Mouse (Mus musculus) limb, embryonic 13.5 days (tissue): ENCODE data around the gene 3110009E18Rik. TPM values are rescaled to one million over a fixed set of nuclear protein-coding genes. Genes with fewer than 3 reads are reported as not detected.

ENCODE experiments used
- ATAC-seq: fragments of 200-750 bp; cut with Nextera tagmentation; 2 replicates; pipeline ENCODE4 v1.8.0; 2017; ENCODE audit warnings: low read depth, moderate number of reproducible peaks, moderate TSS enrichment; ENCODE audit not compliant: low FRiP score
- H3K27ac ChIP-seq: fragments of 300-500 bp; sonication (generic); 2 replicates; pipeline ENCODE4 v1.5.1; 2015; ENCODE audit warnings: inconsistent platforms, mild to moderate bottlenecking, moderate library complexity
- H3K27me3 ChIP-seq: fragments of 300-500 bp; sonication (generic); 2 replicates; pipeline ENCODE4 v1.6.1; 2015; ENCODE audit warnings: mild to moderate bottlenecking, inconsistent platforms
- H3K36me3 ChIP-seq: fragments of 300-500 bp; sonication (generic); 2 replicates; pipeline ENCODE4 v1.6.1; 2015; ENCODE audit warnings: inconsistent platforms, mild to moderate bottlenecking, moderate library complexity
- H3K4me1 ChIP-seq: fragments of 300-500 bp; sonication (generic); 2 replicates; pipeline ENCODE4 v1.6.1; 2015; ENCODE audit warnings: inconsistent platforms
- H3K4me2 ChIP-seq: fragments of 300-500 bp; sonication (generic); replicated peaks from 2 replicates; pipeline ENCODE4 v1.6.1; 2015; ENCODE audit warnings: inconsistent platforms, mild to moderate bottlenecking, moderate library complexity
- H3K4me3 ChIP-seq: fragments of 300-500 bp; sonication (generic); 2 replicates; pipeline ENCODE4 v1.5.1; 2015; ENCODE audit warnings: moderate library complexity, mild to moderate bottlenecking, inconsistent platforms
- H3K9ac ChIP-seq: fragments of 300-500 bp; sonication (generic); 2 replicates; pipeline ENCODE4 v1.6.1; 2015; ENCODE audit warnings: mild to moderate bottlenecking, inconsistent platforms
- H3K9me3 ChIP-seq: fragments of 300-500 bp; sonication (generic); 2 replicates; pipeline ENCODE4 v1.6.1; 2016; ENCODE audit warnings: inconsistent platforms
- WGBS: fragments of 180-500 bp; shearing (Covaris S2); methylation state at CpG from one replicate; pipeline ENCODE4 v1.1.7; 2015; 5-methylcytosine and 5-hydroxymethylcytosine counted together
- polyA plus RNA-seq: library from polyadenylated mRNA; unstranded; fragments of >200 nt; fragmentation: Nextera tagmentation; extraction: Ambion mirVana; gene quantifications from 2 replicates; pipeline ENCODE4 v1.2.1, GENCODE M21; 2015

The 3110009E18Rik gene
- polyA plus RNA-seq, 1 experiment from 2014 or later, result 18.9 TPM

GRCm38 (mm10) chr1:120112251-120113187 lies 8.5 kb upstream of the 3110009E18Rik start:
- Histone ChIP-seq H3K27ac (peak overlapping the region; percentile 15; the same call in 1 of the 2 replicates), H3K36me3 (peaks cover 56% of the 10 kb centered on the region), H3K27me3 (no peaks in the 10 kb centered on the region), H3K4me2 (no peak overlapping the region), H3K9me3 (peaks cover 7% of the 10 kb centered on the region; the same call in 1 of the 2 replicates), H3K4me1 (peaks cover 6% of the 10 kb centered on the region; the same call in 1 of the 2 replicates), H3K9ac (no peak overlapping the region), H3K4me3 (no peak overlapping the region)
- WGBS, result 88% methylated on average over 12 of the region's 12 CpGs
- ATAC-seq, result no peak

DNA sequence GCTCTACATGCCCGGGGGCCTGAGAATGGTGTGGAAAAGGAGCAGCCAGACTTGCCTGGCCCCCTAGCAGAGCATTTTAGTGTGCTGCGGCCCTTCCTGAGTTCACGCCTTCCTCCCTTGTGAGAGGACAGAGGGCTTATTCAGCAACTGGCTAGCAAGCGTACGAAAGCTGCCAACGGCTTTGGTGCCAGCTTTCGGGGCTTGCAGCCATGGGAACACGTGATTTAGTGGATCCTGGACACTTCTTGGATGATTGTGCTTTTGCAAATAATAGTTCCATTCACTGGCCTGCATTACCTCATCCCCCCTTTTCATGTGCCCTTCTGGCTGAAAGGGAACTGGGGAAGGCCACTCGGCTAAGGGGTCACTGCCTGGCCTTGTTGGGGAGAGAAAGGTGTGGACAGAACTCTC lies 5.3 kb upstream of the 3110009E18Rik start:
- Histone ChIP-seq H3K36me3 (peaks cover 67% of the 10 kb centered on the region), H3K27ac (peak overlapping the region; percentile 74), H3K27me3 (no peaks in the 10 kb centered on the region), H3K9ac (no peak overlapping the region), H3K4me3 (no peak overlapping the region), H3K4me1 (peaks cover 30% of the 10 kb centered on the region), H3K9me3 (peaks cover 7% of the 10 kb centered on the region; the same call in 1 of the 2 replicates), H3K4me2 (no peak overlapping the region)
- WGBS, result 88% methylated on average over 9 of the region's 9 CpGs
- ATAC-seq, result peak; percentile 12; the same call in 1 of the 2 replicates

GRCm38 (mm10) chr1:120116106-120116505 lies 4.9 kb upstream of the 3110009E18Rik start:
- Histone ChIP-seq H3K9me3 (peaks cover 7% of the 10 kb centered on the region; the same call in 1 of the 2 replicates), H3K4me1 (peaks cover 30% of the 10 kb centered on the region), H3K9ac (no peak overlapping the region), H3K27me3 (no peaks in the 10 kb centered on the region), H3K4me2 (no peak overlapping the region), H3K27ac (peak overlapping the region; percentile 53), H3K36me3 (peaks cover 64% of the 10 kb centered on the region), H3K4me3 (no peak overlapping the region)
- WGBS, result 87% methylated on average over 11 of the region's 11 CpGs
- no peak for ATAC-seq

DNA sequence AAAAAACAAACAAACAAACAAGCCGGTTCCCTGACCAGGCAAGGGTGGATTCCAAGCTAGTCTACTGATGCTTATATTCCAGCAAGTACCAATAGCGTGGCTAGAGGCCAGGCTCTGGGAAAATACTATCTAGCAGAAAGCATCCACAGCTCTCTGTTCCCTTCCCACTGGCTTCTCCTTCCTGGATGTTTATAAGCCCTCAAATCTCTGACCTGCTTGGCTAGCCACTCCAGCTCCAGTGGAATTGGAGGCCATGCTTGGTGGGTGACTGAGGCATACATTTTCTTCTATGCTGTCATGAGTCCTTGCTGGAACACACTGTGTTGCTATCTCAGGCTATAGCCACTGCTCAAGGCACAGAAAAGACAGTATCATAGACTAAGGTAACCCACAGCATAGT lies 2.1 kb upstream of the 3110009E18Rik start:
- Histone ChIP-seq H3K36me3 (peaks cover 39% of the 10 kb centered on the region), H3K4me1 (peaks cover 30% of the 10 kb centered on the region), H3K9ac (no peak overlapping the region), H3K4me2 (peak overlapping the region; percentile 81; the same call in 1 of the 2 replicates), H3K27ac (no peak overlapping the region), H3K27me3 (no peaks in the 10 kb centered on the region), H3K4me3 (0 out of 2 replicates have a peak overlapping the region, but pooled peaks have one; percentile 3), H3K9me3 (peaks cover 7% of the 10 kb centered on the region; the same call in 1 of the 2 replicates)
- ATAC-seq, result no peak
- 95% methylated on average over 2 of the region's 2 CpGs for WGBS

- 88% methylated on average over 4 of the region's 4 CpGs for WGBS
- H3K27me3 ChIP-seq, result no peaks in the 10 kb centered on the region
- H3K4me3 ChIP-seq, result peak overlapping the region; percentile 61
- no peak for ATAC-seq
- peak overlapping the region; percentile 81 for H3K4me2 ChIP-seq
- H3K4me1 ChIP-seq, result peaks cover 30% of the 10 kb centered on the region
- H3K9ac ChIP-seq, result peak overlapping the region; percentile 82; the same call in 1 of the 2 replicates
- no peak overlapping the region for H3K27ac ChIP-seq
- H3K36me3 ChIP-seq, result peaks cover 33% of the 10 kb centered on the region
- H3K9me3 ChIP-seq, result peaks cover 4% of the 10 kb centered on the region; the same call in 1 of the 2 replicates
Measured at GRCm38 (mm10) chr1:120119389-120119788, 1.6 kb upstream of the 3110009E18Rik start.

- peak; percentile 45 for ATAC-seq
- WGBS, result 3% methylated on average over 24 of the region's 24 CpGs
- H3K36me3 ChIP-seq, result peaks cover 24% of the 10 kb centered on the region
Measured at GRCm38 (mm10) chr1:120120141-120120968, 632 bp upstream of the 3110009E18Rik start.

GRCm38 (mm10) chr1:120121930-120122530 lies 1.0 kb downstream of the 3110009E18Rik start:
- peak overlapping the region; percentile 61 for H3K4me3 ChIP-seq
- H3K4me2 ChIP-seq, result peak overlapping the region; percentile 81
- no peaks in the 10 kb centered on the region for H3K27me3 ChIP-seq
- H3K9ac ChIP-seq, result peak overlapping the region; percentile 71
- H3K36me3 ChIP-seq, result peaks cover 13% of the 10 kb centered on the region; the same call in 1 of the 2 replicates
- H3K9me3 ChIP-seq, result no peaks in the 10 kb centered on the region
- WGBS, result 86% methylated on average over 9 of the region's 9 CpGs
- no peak for ATAC-seq
- peaks cover 37% of the 10 kb centered on the region for H3K4me1 ChIP-seq
- peak overlapping the region; percentile 90; the same call in 1 of the 2 replicates for H3K27ac ChIP-seq

More at GRCm38 (mm10) chr1:120120141-120120968, 632 bp upstream of the 3110009E18Rik start:
- Histone ChIP-seq H3K27me3 (no peaks in the 10 kb centered on the region), H3K9me3 (no peaks in the 10 kb centered on the region), H3K4me2 (peak overlapping the region; percentile 81), H3K4me3 (peak overlapping the region; percentile 61), H3K9ac (peak overlapping the region; percentile 82), H3K4me1 (peaks cover 33% of the 10 kb centered on the region), H3K27ac (peak overlapping the region; percentile 93)

DNA sequence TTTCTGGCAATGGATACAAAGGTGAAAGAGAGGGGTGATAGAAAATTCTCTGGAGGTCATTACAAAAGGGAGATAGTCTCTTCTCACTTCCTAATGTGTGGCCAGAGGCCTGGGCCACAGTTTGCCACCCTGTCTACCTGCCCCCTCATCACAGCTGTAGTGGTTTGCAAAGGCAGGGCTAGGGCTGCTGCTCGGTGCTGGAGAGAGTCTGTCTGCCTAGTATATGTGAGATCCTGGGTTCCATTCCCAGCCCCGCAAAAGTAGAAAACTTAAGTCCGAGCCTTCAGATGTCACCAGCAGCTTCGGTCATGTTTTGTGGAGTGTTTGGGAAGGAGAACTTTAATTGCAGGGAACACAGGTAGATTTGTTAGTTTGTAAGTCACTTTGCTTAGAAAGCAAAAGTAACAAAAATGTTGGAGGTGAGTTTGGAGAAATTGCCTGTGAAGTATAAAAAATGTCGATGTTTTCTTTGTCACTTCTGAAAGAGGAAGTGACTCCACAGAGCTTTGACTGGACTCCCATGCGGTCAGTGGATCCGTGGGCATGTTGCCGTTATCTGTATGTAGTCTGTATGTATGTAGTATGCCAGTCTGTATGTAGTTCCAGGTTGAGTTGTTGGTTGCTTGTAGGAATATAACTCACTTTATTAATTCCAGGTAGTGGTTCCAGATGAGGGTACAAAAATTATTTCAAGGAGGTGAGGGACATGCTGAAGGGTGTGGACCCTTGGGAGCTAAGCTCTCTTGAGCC lies 1.8 kb downstream of the 3110009E18Rik start:
- no peak for ATAC-seq
- H3K4me2 ChIP-seq, result no peak overlapping the region
- WGBS, result 90% methylated on average over 8 of the region's 8 CpGs
- H3K9me3 ChIP-seq, result no peaks in the 10 kb centered on the region
- no peaks in the 10 kb centered on the region for H3K27me3 ChIP-seq
- H3K27ac ChIP-seq, result no peak overlapping the region
- H3K4me1 ChIP-seq, result peaks cover 32% of the 10 kb centered on the region
- H3K4me3 ChIP-seq, result no peak overlapping the region
- peaks cover 11% of the 10 kb centered on the region; the same call in 1 of the 2 replicates for H3K36me3 ChIP-seq
- no peak overlapping the region for H3K9ac ChIP-seq

DNA sequence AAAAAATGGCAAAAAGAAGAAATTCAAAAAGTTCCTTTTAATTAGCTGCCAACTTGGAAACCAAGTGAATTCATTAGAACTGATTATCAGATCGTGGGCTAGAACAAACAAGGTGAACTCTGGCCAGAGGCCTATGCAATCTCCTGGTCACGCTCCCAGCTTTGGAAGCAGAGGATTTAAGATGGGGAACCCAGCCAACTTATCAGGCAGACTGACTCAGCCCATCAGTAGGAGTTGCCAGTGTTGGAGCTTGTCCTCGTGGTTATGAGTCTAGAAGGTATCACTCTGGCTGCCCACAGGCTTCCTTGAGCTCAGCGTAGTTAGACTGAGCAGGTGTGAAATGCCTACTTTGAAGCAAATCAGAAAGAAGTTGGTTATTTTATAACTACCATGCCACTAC lies 3.9 kb downstream of the 3110009E18Rik start:
- Histone ChIP-seq H3K27ac (no peak overlapping the region), H3K36me3 (no peaks in the 10 kb centered on the region), H3K4me2 (no peak overlapping the region), H3K4me3 (no peak overlapping the region), H3K9me3 (no peaks in the 10 kb centered on the region), H3K9ac (no peak overlapping the region), H3K4me1 (peaks cover 13% of the 10 kb centered on the region), H3K27me3 (no peaks in the 10 kb centered on the region)
- WGBS, result 86% methylated on average over 4 of the region's 4 CpGs
- ATAC-seq, result no peak

- 60% methylated on average over 6 of the region's 6 CpGs for WGBS
- ATAC-seq, result no peak
Measured at GRCm38 (mm10) chr1:120125471-120125870, 4.5 kb downstream of the 3110009E18Rik start.

DNA sequence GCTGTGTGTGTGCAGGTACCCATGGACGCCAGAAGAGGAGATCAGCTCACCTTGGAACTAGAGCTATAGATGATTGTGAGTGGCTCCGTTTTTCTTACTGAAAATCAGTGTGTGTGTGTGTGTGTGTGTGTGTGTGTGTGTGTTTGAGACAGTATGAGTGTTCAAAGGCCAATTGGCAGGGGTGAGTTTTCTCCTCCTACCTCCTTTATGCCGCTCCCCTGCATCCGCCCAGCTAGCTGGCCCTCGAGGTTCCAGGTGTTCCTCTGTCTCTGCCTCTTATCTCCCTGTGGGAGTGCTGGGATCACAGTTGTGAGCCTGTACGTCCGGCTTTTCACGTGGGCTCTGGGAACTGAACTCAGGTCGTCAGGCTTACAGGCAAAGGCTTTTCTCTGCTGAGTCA lies 5.3 kb downstream of the 3110009E18Rik start:
- peaks cover 8% of the 10 kb centered on the region for H3K4me1 ChIP-seq
- no peaks in the 10 kb centered on the region for H3K36me3 ChIP-seq
- H3K9ac ChIP-seq, result no peak overlapping the region
- H3K27ac ChIP-seq, result no peak overlapping the region
- no peaks in the 10 kb centered on the region for H3K27me3 ChIP-seq
- H3K4me2 ChIP-seq, result no peak overlapping the region
- H3K4me3 ChIP-seq, result no peak overlapping the region
- 72% methylated on average over 9 of the region's 9 CpGs for WGBS
- ATAC-seq, result no peak
- no peaks in the 10 kb centered on the region for H3K9me3 ChIP-seq

More at GRCm38 (mm10) chr1:120125471-120125870, 4.5 kb downstream of the 3110009E18Rik start:
- H3K27me3 ChIP-seq, result no peaks in the 10 kb centered on the region
- H3K9me3 ChIP-seq, result no peaks in the 10 kb centered on the region
- no peak overlapping the region for H3K4me3 ChIP-seq
- no peak overlapping the region for H3K27ac ChIP-seq
- no peaks in the 10 kb centered on the region for H3K36me3 ChIP-seq
- H3K4me1 ChIP-seq, result peaks cover 8% of the 10 kb centered on the region
- no peak overlapping the region for H3K9ac ChIP-seq
- no peak overlapping the region for H3K4me2 ChIP-seq
